Mouse (Mus musculus) B cell, adult 2 months (primary cell): ENCODE measurements around the gene Nt5c1a.

Experiments used
- DNase-seq, 2 experiments: peaks; one replicate each; pipeline ENCODE4 v3.0.0; 2022

Gene Nt5c1a

DNA sequence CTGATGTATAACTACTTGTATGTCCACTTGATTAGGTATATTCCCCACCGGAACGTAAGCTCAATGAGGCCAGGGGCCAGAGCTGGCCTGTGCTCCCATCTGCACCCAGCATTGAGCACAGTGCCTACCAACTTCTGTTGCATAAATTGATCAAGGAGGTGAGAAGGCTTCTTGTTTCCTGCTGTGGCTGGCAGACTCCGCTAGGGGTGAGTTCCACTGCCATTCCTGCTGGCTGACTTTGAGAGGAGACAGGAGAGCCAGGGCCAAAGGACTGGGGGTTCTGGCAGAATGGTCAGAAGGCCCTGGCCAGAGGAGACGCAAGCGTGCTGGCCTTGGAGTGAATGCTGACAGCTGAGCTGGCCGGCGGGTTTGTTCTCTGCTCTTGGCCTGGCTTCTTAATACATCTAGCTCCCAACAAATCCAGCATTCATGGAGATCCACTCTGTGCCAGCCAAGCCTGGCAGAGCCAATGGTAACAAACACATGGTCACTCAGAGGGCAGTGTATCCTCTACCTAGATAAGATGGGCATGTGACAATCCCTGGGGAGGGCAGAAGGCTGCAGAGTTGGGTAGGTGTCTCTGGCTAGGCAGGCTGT, 47.8 kb downstream of the Nt5c1a start:
- DNase-seq, result no peak

DNA sequence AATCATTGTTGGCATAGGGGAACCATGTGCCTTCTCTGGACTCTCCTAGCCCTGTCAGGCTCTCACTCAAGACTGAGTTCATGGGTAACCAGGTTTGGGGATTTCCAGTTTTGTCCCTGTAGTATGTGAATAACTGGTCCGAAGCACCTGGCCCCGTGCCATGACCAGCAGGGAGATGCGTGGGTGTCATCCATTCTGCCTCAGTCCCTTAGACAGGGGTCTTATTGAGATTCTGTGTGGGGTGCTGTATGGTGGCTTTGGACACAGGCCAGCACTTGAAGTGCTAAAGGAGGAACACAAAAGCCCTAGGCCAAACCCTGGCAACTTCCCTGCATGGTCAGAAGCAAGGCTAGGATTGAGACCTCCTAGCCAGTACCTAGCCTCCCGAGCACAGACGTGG, 50.9 kb downstream of the Nt5c1a start:
- DNase-seq, result no peak

DNA sequence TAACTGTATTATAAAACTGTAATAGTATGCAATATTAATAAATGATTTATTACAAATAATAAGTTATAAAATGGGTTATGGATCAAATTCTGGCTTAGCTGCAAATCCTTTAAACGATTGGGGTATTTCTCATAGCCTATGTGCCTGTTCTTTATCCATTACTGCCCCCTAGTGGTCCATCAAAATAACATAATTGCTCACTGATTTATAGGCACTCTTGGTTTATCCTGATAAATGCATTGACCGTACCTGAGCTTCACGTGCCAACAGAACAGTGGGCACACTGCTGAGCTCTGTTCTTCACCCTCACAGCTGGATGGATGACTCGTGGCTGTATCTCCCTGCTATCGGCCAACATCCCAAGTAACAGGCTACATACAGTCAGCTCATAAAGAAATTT, 53.3 kb downstream of the Nt5c1a start:
- peak; percentile 42 to 54 for DNase-seq

DNA sequence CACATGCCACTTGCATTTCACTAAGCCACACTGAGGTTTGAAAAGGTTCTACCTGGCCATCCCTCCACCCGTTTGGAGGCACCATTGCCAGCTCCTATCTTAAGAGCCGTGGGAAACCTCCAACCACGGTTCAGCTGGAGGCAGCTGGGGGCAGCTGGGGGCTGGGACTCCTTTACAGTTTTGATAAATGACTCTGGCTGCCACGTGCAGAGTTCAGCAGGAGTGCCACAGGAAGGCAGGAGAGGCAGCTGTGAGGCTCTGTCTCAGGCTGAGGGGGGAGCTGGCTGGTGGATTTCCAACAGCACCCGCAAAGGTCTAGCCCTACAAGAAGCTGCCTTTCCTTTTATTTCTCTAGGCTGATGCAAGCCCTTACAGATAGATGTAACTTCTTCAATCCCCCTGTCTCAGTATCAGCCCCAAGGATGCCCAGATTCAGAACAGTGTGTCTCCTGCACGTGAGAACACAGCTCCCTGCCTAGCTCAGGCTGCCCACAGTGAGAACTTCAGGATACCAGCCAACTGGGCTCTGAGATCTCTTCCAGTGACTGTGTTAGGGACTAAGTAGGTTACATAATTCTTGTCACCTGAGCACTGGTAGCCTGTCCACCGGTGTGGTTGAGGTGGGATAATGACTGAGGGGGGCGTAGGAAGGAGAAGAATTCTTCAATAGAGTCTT, 58.9 kb downstream of the Nt5c1a start:
- DNase-seq, result no peak

DNA sequence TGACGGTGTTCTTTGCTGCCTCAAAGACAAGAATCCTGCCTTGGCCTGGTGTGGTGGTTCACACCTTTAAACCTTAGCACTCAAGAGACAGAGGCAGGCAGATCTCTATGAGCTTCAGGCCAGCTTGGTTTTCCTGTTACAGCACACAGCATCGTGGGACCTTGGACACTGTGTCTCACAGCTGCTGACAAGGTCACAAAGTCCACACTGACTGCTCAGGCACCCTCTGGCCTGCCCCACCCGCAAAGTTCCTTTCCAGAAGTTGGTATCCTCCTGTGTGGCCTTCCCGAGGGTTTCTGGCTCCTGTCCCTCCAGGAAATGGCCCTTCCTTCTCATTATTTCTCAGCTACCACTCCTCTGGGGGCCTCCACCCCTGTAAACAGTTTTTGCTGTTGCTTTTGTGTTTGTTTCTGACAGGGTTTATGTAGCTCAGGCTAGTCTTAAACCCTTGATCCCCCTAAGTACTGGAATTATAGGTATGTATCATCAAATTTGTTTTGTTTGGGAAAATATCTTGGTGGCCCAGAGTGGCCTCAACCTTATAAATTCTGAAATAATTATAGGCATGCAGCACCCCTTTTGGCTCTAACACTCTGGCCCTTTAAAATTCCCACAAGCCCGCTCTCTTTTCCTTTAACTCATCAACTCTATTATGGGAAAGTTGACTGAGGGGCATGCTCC, 60.6 kb downstream of the Nt5c1a start, which contains the start of gene Pabpc4:
Gene Pabpc4 (plus strand): TSS at position 631 of the 681 bp plus-strand sequence.
- DNase-seq, result no peak
